Mouse (Mus musculus): ENCODE results near the gene Lhfpl4.
A peak's percentile ranks its signal among the peaks of the same experiment; 100 is the strongest.

Lhfpl4 gene

DNA sequence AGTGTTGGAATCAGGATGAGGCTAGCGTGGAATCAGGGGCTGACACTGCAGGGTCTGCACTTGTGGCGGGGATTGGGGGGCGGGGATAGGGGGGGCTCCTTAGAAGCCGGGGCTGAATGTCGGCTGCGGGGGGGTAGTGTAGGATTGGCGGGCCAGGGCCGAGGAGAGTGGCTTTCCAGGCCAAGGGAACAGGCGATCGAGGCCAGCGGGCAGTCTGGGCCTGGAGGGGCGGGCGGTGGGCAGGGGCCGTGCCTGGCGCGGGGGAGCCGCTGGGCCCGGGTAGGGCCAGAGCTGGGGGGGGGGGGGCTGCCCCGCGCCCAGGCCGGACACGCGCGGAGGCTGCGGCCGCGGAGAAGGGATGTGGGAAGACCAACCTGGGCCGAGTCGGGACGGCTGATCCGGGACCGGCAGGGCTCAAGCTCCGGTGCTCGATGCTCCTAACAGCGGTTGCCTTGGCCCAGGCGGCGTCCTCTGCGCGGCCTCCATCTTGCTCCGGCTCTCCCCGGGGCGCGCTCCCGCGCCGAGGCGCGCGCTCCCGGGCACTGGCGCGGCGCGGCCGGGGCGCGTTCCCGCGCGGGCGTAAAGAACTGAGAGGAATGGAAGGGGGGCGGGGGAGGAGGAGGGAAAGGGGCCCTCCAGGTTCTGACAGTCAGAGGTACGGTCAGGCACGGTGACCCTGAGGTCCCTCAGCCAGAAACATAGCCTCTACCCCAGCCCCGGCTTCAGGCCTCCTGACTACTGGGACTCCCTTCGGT lies at the start of gene Lhfpl4:
Gene Lhfpl4, minus strand, starts transcription at position 544 of the 755 bp plus-strand sequence.
- DNase-seq (ENCODE audit: low read depth, low spot score), result no peak

DNA sequence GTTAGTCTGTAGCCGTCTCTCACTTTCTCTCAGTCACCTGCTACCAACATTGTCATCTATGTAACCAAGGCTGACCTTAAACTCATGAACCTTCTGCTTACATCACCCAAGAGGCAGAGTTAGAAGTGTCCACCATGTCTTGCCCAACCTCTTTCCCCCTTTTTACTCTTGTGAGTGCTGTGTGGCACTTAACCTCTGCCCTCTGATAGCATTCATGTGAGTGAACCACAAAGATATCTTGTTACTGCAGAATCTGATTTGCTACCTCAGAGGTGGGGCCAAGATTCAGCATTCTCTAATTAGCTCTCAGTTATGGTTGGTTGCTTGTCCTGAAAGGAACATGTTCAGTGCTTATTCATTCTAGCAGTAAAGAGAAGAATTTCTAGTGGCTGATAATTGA lies 47.6 kb upstream of the Lhfpl4 start:
- DNase-seq (ENCODE audit: low read depth, low spot score), result no peak

DNA sequence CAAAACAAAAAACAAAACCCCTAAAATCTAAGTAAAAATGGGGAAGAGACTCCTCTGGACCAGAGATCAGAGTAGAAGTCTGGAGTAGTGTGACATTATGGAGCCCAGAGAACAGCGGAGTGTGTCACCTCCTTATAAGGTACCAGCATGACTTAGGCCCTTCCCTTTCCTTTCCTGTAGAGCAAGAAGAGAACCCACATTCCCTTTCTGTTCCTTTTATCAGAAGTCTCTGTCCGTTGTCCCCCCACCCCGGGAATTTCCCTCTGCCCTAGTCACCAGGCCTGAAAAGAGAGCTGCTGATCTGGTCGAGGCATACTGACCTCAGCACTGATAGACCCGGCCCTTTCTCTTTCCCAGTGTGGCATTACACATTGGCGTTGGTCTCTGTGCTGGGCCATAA lies 43.3 kb upstream of the Lhfpl4 start:
- DNase-seq (ENCODE audit: low read depth, low spot score), result no peak

DNA sequence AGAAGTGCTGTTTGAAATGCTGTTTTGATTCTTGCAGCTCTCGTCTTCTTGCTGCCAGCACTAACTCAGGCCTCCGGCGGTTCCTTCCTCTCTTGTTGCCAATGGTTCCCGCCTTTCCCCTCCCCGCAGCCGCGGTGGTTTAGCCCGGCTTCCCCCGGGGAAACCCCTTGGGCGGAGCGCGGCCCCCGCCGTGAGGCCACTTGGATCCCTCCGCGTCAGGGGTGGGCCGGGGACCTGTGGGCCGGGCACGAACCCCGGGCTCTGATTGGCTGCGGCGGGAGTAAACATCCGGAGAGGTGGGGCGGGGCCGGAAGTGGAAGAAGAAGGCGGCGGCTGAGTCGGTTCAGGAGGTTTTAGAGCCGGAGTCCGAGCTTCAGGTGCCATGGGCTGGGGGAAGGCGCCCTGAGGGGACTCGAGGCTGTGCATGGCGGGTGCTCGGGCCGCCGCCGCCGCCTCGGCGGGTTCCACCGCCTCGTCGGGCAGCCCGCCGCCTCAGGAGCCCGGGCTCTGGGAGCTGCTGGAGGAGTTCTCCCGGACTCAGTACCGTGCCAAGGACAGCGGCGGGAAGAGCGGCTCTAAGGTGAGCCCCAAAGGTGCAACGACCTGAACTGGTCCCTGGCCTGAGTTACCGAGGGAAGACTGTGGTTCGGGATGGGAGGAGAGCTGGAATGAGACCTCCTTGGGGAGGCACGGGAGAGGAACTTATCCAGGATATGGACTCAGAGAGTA lies 42.5 kb upstream of the Lhfpl4 start, which contains the start of gene Mtmr14:
Gene Mtmr14, plus strand, starts transcription at position 302 of the 729 bp plus-strand sequence.
- DNase-seq (ENCODE audit: low read depth, low spot score), result peak; percentile 98

DNA sequence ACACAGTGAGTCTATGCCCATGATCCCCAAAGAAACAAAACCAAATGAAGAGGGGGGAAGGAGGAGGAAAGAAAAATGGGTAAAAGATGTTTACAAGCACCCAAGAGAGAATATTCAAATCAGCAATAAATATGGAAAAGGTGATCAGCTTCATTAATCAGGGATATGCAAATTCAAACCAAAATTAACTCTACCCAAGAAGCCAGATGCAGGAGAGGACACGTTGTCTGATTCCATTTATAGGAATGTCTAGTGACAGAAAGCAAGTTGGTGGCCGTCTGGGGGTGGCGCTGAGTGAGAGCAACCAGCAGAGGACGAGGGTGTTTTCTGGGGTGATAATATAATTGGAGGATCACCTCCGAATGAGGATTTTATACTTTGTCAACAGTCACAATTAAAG lies 40.0 kb upstream of the Lhfpl4 start:
- no peak for DNase-seq (ENCODE audit: low read depth, low spot score)

DNA sequence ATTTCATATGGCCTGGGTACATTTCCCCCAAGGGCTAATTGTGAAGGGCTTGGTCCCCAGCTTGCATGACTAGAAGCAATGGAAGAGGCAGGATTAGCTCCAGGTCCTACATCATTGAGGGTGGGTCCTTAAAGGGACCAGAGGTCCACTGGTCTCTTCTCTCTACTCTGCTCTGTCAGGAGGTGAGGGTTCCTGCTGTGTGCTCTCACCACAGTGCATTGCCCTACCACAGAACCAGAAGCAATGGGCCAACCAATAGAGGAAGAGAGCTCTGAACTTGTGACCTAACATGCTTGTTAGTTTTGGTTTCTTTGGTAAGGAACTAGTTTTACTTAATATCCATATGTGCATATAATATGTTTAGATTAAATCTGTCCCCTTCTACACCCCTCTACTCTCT lies 31.5 kb upstream of the Lhfpl4 start:
- no peak for DNase-seq (ENCODE audit: low read depth, low spot score)

DNA sequence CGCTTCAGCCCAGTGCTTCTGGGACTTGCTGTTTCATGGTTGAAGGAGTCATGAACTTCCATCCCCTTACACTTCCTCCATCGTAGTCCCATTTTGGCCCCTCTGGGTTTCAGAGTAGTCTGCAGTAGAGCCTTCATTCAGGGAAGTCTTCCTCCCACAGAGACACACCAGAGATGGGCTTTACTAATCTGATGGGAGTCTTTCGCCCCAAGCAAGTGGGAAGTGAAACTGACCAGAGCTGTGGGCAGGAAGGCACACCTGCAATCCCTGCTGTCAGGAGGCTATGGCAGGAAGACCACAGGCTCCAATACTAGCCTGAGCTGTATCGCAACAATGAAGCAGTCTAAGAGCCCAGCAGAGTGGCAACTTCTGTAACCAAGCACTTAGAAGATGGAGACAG lies 30.6 kb upstream of the Lhfpl4 start:
- DNase-seq (ENCODE audit: low read depth, low spot score), result no peak

DNA sequence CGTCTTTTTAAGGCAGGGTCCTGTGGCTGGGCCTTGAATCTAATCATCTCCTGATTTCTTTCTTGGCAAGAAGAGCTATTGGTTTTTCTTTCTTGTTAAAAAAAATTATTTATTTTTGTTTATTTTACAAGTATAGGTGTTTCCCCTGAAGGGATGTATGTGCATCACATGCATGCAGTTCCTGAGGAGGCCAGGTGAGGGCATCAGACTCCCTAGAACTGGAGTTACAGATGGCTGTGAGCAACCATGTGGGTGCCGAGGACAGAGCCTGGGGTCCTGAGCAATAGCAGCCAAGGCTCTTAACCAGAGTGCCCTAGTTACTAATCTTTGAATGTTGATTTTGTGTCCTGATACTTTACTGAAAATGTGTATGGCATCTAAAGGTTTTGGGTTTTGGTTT lies 21.1 kb upstream of the Lhfpl4 start:
- DNase-seq (ENCODE audit: low read depth, low spot score), result peak; percentile 72

DNA sequence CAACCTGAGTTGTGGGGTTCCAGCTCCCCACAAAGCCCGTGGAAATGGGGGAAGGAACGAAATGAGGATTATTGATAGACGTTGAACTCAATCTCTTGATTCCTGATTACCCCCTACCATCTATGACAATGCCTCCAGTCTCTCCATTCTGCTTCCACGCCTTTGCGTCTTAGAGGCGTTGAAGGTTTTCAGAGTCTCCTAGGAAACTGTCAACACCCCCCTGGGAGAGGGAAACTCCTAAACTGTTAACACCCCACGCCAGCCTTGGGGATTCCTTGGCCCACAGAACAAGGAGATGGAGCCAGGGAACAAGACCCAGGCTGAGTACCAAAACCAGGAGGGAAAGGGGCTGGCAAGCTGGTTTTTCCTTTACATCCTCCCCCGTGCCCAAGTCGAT lies 410 bp upstream of the Lhfpl4 start:
- DNase-seq (ENCODE audit: low read depth, low spot score), result peak; percentile 48

DNA sequence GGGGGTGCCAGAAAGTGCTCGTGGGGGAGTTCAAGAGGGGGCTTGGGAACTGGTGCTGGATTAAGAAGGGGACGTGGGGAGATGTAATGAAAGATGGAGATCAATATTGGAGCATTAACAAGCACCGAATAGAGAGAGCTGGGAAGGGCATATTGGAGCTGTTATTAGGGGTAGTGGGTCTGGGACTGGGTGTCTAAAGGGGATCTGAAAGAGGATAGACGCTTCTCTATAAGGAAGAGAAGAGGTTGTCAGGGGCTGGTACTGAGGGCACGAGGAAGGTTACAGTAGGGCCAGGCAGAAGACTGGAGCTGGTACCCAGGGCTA lies 705 bp downstream of the Lhfpl4 start:
- DNase-seq (ENCODE audit: low read depth, low spot score), result no peak

DNA sequence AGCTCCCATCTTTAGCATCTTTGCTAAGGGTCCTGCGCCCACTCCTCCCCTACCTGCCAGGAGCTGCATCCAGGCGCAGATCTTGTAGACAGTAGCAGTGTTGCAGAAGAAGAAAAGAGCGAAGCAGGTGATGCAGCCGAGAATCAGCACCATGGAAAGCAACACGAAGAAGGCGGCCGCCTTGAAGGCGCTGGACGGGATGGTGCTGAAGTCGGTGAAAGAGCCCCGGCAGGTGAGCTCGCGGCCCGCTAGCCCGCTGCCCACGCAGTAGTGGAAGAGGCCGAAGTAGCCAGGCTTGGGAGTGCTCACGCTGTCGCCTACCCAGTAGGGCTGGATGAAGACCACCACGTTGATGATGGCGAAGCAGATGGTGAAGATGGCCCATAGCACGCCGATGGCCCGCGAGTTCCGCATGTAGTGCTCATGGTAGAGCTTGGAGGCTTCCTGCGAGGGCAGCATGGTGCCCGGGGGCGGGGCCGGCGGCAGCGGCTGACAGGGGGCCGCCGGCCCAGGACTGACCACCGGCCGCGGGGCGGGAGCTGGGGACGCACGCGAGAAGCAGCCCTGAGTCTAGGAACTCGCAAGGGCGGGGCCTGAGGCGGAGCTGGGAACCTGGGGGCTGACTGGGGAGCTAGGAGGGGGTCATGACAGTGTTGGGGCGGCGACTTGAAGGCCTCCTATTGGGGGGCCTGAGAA lies 1.3 kb downstream of the Lhfpl4 start:
- DNase-seq (ENCODE audit: low read depth, low spot score), result peak; percentile 71

DNA sequence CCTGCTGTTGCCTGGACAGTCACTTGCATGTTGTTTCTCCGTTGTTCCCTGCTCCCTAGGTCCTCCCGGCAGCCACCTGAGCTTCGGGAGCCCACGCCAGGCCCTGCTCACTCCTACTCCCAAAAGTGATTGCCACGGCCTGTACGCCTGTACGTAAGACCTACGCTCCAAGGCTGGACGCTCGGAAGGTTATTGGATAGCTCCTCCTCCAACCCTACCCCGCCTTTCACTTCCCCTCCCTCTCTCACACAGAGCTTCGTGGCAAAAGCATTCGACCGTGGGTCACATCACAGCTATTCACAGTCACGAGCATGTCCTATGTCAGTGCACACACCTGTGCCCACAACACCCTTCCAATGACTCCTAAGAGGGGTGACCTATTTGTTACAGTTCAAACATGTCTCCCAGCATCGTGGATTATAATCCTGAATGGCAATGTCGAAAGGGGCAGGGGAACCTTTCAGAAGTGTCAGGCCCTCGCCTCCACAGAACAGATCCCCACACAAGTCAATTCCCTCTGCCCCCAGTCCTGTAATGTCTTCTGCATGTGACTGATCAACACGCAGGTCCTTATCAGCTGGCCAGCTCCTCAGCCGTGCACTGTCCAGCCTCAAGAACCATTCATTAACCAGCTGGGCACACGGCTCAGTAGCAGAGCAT lies 10.2 kb downstream of the Lhfpl4 start:
- no peak for DNase-seq (ENCODE audit: low read depth, low spot score)

DNA sequence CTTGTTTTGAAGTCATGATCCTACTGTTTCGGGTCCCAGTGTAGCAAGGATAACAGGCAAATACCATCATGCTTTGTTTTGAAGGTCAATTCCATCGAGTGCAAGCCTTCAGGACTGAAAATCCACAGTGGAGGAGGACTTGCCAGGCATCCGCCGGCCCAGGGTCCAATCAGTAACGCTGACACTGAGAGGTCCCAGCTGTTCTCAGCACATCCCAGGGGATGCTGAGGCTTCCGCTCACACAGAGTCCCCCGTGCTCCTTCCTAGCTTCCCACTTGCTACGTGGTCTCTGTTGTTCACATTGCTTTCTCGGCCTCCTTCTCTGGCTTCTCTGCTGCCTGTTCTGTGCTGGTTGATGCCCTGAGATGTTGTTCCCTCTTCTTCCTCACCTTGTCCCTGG lies 11.0 kb downstream of the Lhfpl4 start:
- DNase-seq (ENCODE audit: low read depth, low spot score), result no peak

DNA sequence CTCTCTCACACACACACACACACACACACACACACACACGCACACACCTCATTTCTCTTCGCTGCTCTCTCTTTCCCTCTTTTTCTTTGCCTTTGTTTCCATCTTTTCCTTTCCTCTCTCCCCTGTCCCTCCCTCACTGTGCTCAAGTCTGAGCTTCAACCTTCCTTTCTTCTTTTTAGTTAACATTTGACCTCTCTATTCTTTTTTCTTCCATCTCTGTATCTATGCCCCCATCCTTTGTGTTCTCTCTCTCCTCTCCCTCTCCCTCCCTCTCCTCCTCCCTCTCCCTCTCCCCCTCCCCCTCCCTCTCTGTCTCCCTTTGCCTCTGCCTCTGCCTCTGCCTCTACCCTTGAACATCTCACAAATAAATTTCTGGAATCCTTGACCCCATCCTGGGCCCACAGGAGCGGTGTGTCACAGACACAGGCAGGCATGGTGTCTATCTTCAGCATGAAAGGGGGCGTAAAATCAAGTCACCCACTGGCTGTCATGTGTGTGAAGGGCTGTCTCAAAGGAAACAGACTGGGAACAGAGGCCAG lies 15.9 kb downstream of the Lhfpl4 start:
- no peak for DNase-seq (ENCODE audit: low read depth, low spot score)

DNA sequence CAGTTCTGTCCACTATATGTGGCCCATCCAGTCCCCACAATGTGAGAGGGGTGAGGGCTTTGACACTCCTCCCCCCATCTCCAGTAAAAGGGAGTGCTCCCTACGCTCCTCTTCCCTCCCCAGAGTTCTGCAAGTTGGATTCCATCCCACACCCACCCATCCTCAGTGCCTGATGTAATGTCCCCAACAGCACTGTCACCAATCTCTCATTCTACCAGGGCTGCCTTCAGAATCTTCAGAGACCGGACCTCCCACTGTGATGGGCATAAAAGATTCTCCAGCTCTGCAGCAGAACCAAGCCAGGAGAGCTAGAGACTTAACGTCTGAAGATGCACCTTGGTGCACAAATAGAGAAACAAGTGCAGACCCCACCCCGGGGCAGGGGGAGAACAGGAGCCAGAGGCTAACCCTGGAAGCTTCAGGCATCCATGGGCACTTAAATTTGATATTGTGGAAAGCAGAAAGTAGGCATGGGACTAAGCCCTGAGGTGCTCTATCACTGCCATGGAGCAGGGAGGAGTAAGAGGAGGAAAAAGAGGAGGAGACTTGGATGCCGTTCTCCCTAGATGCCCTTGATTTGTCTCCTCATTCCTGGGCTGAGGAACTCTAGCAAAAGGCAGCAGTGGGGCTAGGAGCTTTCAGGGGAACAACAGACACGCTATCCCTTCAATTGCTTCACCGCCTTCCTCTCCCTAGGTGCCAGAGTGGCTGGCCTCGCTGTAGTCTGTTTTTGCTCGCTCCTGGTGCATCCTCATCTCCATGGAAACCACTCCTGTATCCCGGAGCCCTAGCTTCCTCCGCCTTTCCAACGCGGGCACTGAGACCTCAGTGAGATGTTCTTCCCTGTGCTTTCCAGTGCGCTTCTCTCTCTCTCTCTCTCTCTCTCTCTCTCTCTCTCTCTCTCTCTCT lies 16.6 kb downstream of the Lhfpl4 start:
- DNase-seq (ENCODE audit: low read depth, low spot score), result no peak

DNA sequence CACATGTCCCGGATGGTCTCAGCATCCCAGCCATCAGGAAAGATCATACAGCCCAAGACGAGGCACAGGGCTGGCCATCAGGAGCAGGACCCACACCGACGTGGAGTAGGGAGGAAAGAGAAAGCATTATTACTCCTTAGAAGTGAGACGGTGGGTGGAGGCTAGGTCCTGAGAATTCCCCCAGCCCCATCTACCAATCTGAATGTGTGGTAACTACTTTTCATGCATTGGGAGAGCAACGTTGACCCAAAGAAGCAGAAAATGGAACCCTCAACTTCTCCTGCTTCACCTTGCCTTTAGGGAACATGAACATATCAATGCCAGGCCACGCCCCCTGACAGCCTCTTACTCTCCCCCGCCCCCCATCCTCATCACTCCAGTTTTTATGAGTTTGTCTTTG lies 18.6 kb downstream of the Lhfpl4 start:
- DNase-seq (ENCODE audit: low read depth, low spot score), result no peak

DNA sequence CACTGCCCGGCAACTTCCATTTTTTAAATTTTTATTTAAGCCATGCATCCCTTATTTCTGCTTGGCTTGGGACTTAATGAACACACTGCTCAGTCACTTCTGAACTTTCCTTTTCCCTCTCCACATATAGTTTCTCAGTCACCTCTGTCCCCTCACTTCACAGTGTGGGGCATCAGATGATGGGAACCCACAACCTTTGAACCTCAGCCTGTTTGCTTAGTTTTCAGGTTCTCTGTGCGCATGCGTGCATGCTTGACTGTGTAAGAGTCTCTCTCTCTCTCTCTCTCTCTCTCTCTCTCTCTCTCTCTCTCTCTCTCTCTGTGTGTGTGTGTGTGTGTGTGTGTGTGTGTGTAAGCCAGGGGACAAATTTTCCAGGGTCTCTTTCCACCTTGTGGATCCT lies 19.7 kb downstream of the Lhfpl4 start:
- no peak for DNase-seq (ENCODE audit: low read depth, low spot score)

DNA sequence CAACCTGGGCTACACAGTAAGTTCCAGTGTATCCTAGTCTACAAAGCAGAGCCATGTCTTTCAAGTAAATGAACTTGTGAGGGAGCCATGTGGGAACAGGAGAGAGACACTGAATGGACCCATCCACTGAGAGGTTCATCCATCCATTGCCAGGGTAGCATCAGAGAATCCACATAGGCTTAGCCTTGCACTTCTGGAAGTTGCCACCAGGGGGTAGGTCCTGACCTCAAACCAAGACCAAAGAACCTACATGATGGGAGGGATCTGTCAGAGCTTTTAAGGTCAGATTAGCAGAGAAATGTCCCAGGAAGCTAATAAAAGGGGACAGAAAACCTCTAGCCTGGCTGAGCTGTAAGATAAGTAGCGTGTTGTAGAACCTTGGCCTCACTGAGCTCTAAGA lies 22.6 kb downstream of the Lhfpl4 start:
- DNase-seq (ENCODE audit: low read depth, low spot score), result peak; percentile 81

DNA sequence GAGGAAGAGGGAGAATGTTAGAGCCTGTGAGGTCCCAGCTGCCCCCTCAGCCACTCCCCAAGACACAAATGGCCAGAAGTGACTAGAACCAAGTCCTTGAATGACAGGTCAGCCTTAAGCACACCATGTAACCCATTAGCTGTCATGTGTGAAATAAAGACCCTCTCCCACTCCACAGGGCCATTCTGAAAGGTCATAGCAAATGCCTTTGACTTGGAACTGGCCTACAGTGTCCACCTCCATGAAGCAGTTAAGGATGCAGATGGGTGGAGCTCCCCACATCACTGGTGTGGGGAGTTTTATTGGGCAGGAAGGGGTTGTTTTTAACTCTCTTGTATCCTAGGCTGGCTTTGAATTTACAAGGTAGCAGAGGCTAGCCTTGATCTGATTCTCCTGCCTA lies 23.2 kb downstream of the Lhfpl4 start:
- DNase-seq (ENCODE audit: low read depth, low spot score), result no peak

DNA sequence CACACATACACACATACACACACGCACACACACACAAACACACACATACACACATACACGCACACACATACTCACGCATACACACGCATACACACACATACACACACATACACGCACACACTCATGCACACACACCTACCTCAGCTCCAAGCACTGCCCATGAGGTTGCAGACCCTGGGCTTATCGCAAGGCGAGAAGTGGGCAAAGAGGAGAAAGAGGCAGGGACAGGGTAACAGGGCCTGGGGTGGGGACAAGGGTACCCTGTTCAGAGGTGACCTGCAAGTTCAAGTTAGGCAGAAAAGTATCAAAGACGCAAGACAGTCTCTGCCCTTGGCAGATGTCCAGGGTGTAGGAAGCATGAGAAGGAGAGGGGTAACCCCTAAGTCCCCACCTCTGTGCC lies 24.5 kb downstream of the Lhfpl4 start:
- DNase-seq (ENCODE audit: low read depth, low spot score), result no peak

DNA sequence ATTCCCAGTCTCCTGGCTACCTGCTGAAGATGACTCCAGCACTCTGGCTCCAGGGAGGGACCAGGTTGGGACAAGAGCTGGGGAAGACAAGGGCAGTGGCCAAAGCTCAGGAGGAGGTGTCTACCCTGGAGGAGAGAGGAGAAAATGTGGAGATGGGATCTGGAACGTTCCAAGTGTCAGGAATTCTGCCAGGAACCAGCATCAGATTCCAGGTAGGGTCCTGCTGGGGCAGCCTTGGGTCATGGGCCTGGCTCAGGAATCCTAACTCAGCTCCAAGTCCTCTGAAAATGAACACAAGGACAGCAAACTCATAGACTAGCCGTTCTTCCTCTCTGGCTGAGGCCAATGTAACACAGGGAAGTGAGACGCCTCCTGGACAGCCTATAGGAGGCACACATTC lies 25.3 kb downstream of the Lhfpl4 start:
- DNase-seq (ENCODE audit: low read depth, low spot score), result no peak
